Mouse (Mus musculus): ENCODE data around the gene Gtf2h4. TPM values are rescaled to one million over a fixed set of nuclear protein-coding genes. Genes with fewer than 3 reads are reported as not detected.

Gtf2h4 gene
- 4.2 and 5.6 TPM in 2 replicates for total RNA-seq (2023)

DNA sequence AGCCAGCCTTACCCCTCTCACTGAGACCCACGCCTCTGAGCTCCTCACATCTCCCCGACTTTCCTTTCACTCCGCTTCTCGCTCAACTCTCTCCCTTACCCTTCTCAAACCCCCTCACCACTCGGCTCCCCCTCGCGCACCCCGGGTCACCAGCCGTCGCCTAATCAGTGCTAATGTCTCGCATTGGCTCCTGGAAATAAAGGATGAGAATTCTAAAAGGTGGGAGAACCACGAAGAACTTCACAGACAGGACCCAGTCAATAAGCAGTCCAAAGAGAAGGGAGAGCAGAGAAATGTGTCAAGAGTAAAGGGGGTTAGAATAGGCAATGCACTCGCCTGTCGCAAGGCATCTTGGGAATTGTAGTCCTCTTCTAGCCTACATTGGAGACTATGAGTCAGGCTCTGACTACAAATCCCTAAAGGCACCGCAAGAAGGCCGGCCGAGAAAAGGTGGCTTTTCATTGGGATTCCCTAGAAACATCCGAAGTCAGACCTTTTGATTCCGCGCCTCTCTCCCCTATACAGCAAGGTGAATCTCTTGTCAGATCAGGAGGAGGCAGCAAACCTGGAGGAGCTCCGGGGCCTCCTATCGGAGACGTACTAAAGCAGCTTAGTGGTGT, at the start of gene Gtf2h4:
Gtf2h4 (minus strand) TSS at position 324 of the 620 bp plus-strand sequence.

DNA sequence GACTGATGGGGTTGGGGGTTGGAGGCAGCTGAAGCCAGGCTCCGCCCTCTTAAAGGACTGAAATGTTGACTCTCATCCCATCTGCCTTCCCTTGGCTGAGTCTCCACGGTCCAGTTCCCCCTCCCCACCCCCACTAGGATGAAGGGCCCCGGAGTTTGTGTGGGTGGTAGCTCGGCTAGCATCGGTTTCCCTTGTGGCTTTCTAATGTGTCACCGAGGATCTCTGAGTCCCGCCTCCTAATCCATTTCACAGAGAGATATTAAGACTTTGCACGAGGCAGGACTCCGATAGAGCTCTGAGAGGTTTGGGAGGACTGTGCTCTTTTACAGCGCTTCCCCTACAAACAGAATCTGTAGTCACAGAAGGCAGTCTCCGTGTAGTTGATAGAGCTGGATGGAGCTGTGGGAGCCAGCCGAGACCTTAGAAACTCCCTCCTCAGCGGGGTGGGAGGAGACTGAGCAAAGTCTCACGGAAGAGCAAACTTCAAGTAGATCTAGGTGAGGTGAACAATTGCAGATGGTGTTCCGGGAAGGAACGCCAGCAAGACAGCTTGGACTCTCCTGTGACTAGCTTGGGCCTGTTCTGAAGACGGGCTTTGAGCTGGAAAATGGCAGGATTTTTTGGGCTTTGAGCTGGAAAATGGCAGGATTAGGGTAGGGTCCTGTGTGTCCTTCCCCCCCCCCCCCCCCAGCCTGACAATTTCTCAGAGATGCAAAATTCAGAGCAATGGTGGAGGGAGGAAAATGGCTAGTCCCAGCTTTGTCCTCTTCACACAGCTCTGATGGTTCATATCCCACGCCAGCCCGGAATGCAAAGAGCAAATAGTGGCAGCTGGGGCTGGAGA, 31.3 kb upstream of the Gtf2h4 start, which contains the start of gene Ddr1:
Ddr1 (minus strand) TSS at position 1 of the 844 bp plus-strand sequence.

DNA sequence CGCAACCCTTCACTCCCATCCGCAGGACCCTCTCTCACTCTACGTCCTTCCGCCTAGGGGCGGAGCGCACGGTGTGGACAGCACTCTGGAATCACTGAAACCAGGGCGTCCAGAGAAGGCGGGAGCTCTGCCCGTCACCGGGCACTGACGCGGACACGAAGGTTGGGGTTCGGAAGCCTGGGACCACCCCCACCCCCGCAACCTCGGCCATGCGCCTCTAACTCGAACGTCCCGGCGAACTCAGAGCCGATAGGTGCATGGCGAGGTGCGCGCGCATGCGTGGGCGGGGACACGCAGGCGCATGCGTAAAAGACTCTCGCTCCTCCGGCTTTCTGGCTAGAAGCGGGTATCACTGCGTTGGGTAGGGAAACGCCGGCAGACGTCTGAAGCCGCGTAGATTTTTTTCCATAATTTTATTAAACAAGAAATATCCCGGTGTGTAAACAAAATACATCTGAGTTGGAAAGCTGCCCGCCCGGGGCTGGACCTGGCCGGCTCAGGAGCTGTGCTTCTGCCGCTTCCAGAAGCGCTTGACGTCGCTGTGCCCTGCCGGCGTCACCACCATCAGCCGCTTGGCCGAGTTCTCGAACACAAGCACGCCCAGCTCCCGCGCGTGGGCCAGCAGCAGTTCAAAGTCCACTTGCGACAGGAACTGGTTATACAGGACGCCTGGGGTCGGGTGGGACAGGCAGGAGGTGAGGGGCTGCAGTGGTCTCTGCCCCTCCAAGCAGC, 6.0 kb downstream of the Gtf2h4 start, which contains the start of gene Vars2:
Vars2 (minus strand) TSS at position 259 of the 732 bp plus-strand sequence.

DNA sequence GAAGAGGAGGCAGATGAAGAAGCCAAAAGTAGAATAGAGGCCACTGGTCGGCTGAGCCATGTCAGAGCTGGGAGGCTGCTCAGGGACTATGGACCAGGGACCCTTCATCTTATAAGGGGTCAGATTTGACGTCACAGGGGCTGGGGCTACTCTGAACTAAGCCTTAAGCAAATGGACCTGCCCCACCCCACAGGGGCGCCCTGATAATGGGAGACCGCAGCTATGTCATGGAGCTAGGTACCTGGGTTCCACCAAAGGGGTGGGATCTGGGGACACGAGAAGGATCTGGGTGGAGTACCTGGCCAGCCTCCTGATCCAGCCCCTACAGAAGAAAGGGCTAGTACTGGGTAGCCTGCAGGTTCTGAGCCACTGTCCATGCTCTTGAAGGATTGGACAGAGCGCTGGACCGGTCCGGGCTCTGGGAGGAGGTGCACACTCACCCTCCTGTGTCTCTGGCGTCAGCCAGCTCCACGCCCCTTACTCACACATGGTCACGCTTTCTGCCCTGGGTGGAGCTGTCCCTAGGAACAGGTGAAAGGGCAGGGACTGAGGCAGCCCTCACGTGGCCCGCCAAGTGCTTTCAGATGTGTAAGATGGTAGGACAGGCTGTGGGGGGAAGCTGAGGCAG, 29.8 kb downstream of the Gtf2h4 start, which contains the start of gene Mucl3:
Mucl3 (minus strand) TSS at position 87 of the 628 bp plus-strand sequence.

DNA sequence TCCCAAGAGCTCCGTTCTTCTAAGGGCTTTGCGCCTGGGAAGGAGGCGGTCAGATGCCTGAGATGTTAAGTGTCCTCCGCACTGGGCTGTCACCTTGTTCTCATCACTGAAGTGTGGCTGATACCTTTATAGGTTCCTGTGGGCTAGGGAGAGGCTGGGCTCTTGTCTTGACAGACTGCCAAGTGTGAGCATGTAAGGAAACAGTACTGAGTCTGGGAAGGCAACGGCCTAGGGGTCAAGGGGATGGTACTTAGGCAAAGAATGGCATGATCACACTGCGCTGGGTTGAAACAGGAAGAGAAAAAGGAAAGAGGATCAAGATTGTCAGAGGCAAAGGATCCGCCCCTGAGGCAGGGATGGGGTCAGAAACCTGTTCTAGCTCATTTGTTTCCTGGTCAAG, 47.0 kb downstream of the Gtf2h4 start, which contains the start of gene Gm9573:
Gm9573 (minus strand) TSS at position 101 of the 400 bp plus-strand sequence.

Other genes with a start within 250 kb of the Gtf2h4 start
- 16.1 and 22.8 TPM in 2 replicates for gene H2-Q6, start 248.9 kb downstream of the Gtf2h4 start, total RNA-seq (2023)
- gene H2-Q7, start 234.6 kb downstream of the Gtf2h4 start, total RNA-seq (2023) = 16.3 and 24.6 TPM in 2 replicates
- gene H2-Q10, start 203.7 kb downstream of the Gtf2h4 start, total RNA-seq (2023) = 79.5 and 93.8 TPM in 2 replicates
- gene Pou5f1, start 167.7 kb downstream of the Gtf2h4 start, total RNA-seq (2023) = 1.0 and 1.4 TPM in 2 replicates
- gene Tcf19, start 156.9 kb downstream of the Gtf2h4 start, total RNA-seq (2023) = 23.8 and 24.8 TPM in 2 replicates
- gene Cchcr1, start 156.6 kb downstream of the Gtf2h4 start, total RNA-seq (2023) = 10.9 and 20.1 TPM in 2 replicates
- gene Psors1c2, start 140.5 kb downstream of the Gtf2h4 start, total RNA-seq (2023) = not detected in 2 replicates
- not detected in 2 replicates for gene Cdsn, start 121.6 kb downstream of the Gtf2h4 start, total RNA-seq (2023)
- not detected in 2 replicates for gene 2300002M23Rik, start 106.3 kb downstream of the Gtf2h4 start, total RNA-seq (2023)
- gene Sfta2, start 72.2 kb downstream of the Gtf2h4 start, total RNA-seq (2023) = not detected in 2 replicates
- not detected in 2 replicates for gene Gm9573, start 47.1 kb downstream of the Gtf2h4 start, total RNA-seq (2023)
- not detected in 2 replicates for gene Mucl3, start 30.0 kb downstream of the Gtf2h4 start, total RNA-seq (2023)
- gene Vars2, start 6.1 kb downstream of the Gtf2h4 start, total RNA-seq (2023) = 5.3 and 11.6 TPM in 2 replicates
- 0.13 and 0.25 TPM in 2 replicates for gene Ddr1, start 30.9 kb upstream of the Gtf2h4 start, total RNA-seq (2023)
- gene Ier3, start 147.9 kb upstream of the Gtf2h4 start, total RNA-seq (2023) = 146 and 161 TPM in 2 replicates
- gene Flot1, start 149.5 kb upstream of the Gtf2h4 start, total RNA-seq (2023) = 177 and 218 TPM in 2 replicates
- gene Tubb5, start 164.6 kb upstream of the Gtf2h4 start, total RNA-seq (2023) = 358 and 363 TPM in 2 replicates
- 19.8 and 27.4 TPM in 2 replicates for gene Mdc1, start 167.8 kb upstream of the Gtf2h4 start, total RNA-seq (2023)
- 37.7 and 48.1 TPM in 2 replicates for gene Nrm, start 187.6 kb upstream of the Gtf2h4 start, total RNA-seq (2023)
- 276 and 319 TPM in 2 replicates for gene Ppp1r18, start 191.9 kb upstream of the Gtf2h4 start, total RNA-seq (2023)
- gene Dhx16, start 206.1 kb upstream of the Gtf2h4 start, total RNA-seq (2023) = 54.5 and 72.8 TPM in 2 replicates
- gene 2310061I04Rik, start 223.7 kb upstream of the Gtf2h4 start, total RNA-seq (2023) = 11.3 and 14.5 TPM in 2 replicates
- gene Atat1, start 236.3 kb upstream of the Gtf2h4 start, total RNA-seq (2023) = 10.8 and 12.3 TPM in 2 replicates
- gene Mrps18b, start 242.7 kb upstream of the Gtf2h4 start, total RNA-seq (2023) = 18.8 and 24.2 TPM in 2 replicates
- gene Ppp1r10, start 242.7 kb upstream of the Gtf2h4 start, total RNA-seq (2023) = 65.3 and 65.4 TPM in 2 replicates

Measured in neutrophil, adult 65 days (primary cell).